Mouse (Mus musculus) spleen, adult 2 months (tissue): ENCODE results near the gene A1cf.

Source experiments
- CTCF ChIP-seq: fragments of 200-500 bp; IDR thresholded peaks from 2 replicates; pipeline ENCODE4 v1.5.1; 2011; ENCODE audit warnings: mild to moderate bottlenecking, inconsistent platforms; ENCODE audit not compliant: insufficient read depth, insufficient read length, insufficient replicate concordance; ENCODE audit errors: extremely low read depth
- POLR2A ChIP-seq: fragments of 200-500 bp; IDR thresholded peaks from 2 replicates; pipeline ENCODE4 v1.6.1; 2011; ENCODE audit warnings: low read depth, low read length, inconsistent platforms

GRCm38 (mm10) chr19:31868521-31868920 lies at the start of gene A1cf:
- TF ChIP-seq CTCF, result no peak
- TF ChIP-seq POLR2A, result no peak
